In genomic region chr16:21281958-21282730, GRCm38 (mm10) we compare ENCODE assay signal across 18 mouse cellular contexts.
A peak's percentile ranks its signal among the peaks of the same experiment; 100 is the strongest.
DNase-seq lines count a peak whose midpoint lies in the region; ATAC-seq and TF ChIP-seq lines count a peak whose summit lies in the region.
"Had no signal": no experiment of that assay in that cellular context is flagged by ENCODE, and none has a peak within 500 bp of the region (broad histone marks: within the 10 kb centered on the region; RNA-seq: fewer than 3 reads in every experiment).

No protein-coding gene starts in this region.

- ATAC-seq in lung, postnatal 0 days = no peak
- no peak for ATAC-seq in embryonic facial prominence, embryonic 12.5 days (ENCODE audit: insufficient number of reproducible peaks, insufficient read depth, low FRiP score, low TSS enrichment)
- ATAC-seq in stomach, embryonic 15.5 days (ENCODE audit: insufficient read depth, low FRiP score, low read depth) = peak; percentile 45
- no peak for ATAC-seq in CD4-positive, CD25-positive, alpha-beta regulatory T cell, adult 4 months
- ATAC-seq: midbrain, embryonic 13.5 days had no signal

- no peaks in the 10 kb centered on the region for H3K36me3 ChIP-seq in lung, postnatal 0 days (ENCODE audit: insufficient read depth, low read length)
- H3K36me3 ChIP-seq in embryonic facial prominence, embryonic 12.5 days = no peaks in the 10 kb centered on the region
- H3K36me3 ChIP-seq in limb, embryonic 10.5 days = no peaks in the 10 kb centered on the region
- H3K36me3 ChIP-seq in stomach, embryonic 15.5 days = no peaks in the 10 kb centered on the region
- H3K36me3 ChIP-seq: midbrain, embryonic 13.5 days had no signal

- no peak overlapping the region for H3K4me3 ChIP-seq in lung, postnatal 0 days (ENCODE audit: low read depth, low read length)
- H3K4me3 ChIP-seq in embryonic facial prominence, embryonic 12.5 days = no peak overlapping the region
- peak overlapping the region; percentile 24 for H3K4me3 ChIP-seq in limb, embryonic 10.5 days
- no peak overlapping the region for H3K4me3 ChIP-seq in stomach, embryonic 15.5 days (replicated peaks)
- H3K4me3 ChIP-seq in layer of hippocampus, adult 2 months = no peak overlapping the region
- H3K4me3 ChIP-seq: erythroblast, embryonic 14.5 days; midbrain, embryonic 13.5 days had no signal

- no peaks in the 10 kb centered on the region for H3K27me3 ChIP-seq in lung, postnatal 0 days (replicated peaks; ENCODE audit: insufficient read depth, low read length)
- H3K27me3 ChIP-seq in embryonic facial prominence, embryonic 12.5 days = no peaks in the 10 kb centered on the region
- H3K27me3 ChIP-seq in limb, embryonic 10.5 days (ENCODE audit: low read depth, poor library complexity, severe bottlenecking) = 0 out of 2 replicates have a peak, but pooled peaks cover 10% of the 10 kb centered on the region
- H3K27me3 ChIP-seq in stomach, embryonic 15.5 days (replicated peaks) = no peaks in the 10 kb centered on the region
- H3K27me3 ChIP-seq: CH12.LX had no signal

- WGBS in lung, postnatal 0 days = 23% methylated on average over 13 of the region's 20 CpGs
- WGBS in embryonic facial prominence, embryonic 12.5 days = 17% methylated on average over 16 of the region's 20 CpGs
- 5% methylated on average over 16 of the region's 20 CpGs for WGBS in limb, embryonic 10.5 days
- 16% methylated on average over 15 of the region's 20 CpGs for WGBS in stomach, embryonic 15.5 days

- no peaks in the 10 kb centered on the region for H3K9me3 ChIP-seq in lung, postnatal 0 days (ENCODE audit: low read length)
- no peaks in the 10 kb centered on the region for H3K9me3 ChIP-seq in embryonic facial prominence, embryonic 12.5 days
- H3K9me3 ChIP-seq in limb, embryonic 10.5 days (replicated peaks) = no peaks in the 10 kb centered on the region; the same call in 1 of the 2 replicates
- H3K9me3 ChIP-seq in stomach, embryonic 15.5 days = no peaks in the 10 kb centered on the region
- H3K9me3 ChIP-seq: midbrain, embryonic 13.5 days had no signal

- no peak overlapping the region for H3K4me2 ChIP-seq in lung, postnatal 0 days (replicated peaks; ENCODE audit: low read depth, low read length)
- peak overlapping the region; percentile 14; the same call in 1 of the 2 replicates for H3K4me2 ChIP-seq in embryonic facial prominence, embryonic 12.5 days (replicated peaks)
- H3K4me2 ChIP-seq in stomach, embryonic 15.5 days = no peak overlapping the region
- H3K4me2 ChIP-seq: midbrain, embryonic 13.5 days had no signal

- no peak for TF ChIP-seq CTCF in lung, postnatal 0 days (IDR thresholded peaks at IDR 0.05)
- no peak for TF ChIP-seq CTCF in layer of hippocampus, adult 2 months (conservative IDR thresholded peaks at IDR 0.05)

- no peak for TF ChIP-seq EP300 in lung, postnatal 0 days (IDR thresholded peaks at IDR 0.05)

- no peak overlapping the region for H3K27ac ChIP-seq in lung, postnatal 0 days (ENCODE audit: low read length)
- H3K27ac ChIP-seq in embryonic facial prominence, embryonic 12.5 days = 0 out of 2 replicates have a peak overlapping the region, but pooled peaks have one; percentile 9
- H3K27ac ChIP-seq in limb, embryonic 10.5 days = peak overlapping the region; percentile 74; the same call in 1 of the 2 replicates
- no peak overlapping the region for H3K27ac ChIP-seq in stomach, embryonic 15.5 days
- no peak overlapping the region for H3K27ac ChIP-seq in layer of hippocampus, adult 2 months
- H3K27ac ChIP-seq: midbrain, embryonic 13.5 days had no signal

- no peak overlapping the region for H3K9ac ChIP-seq in lung, postnatal 0 days (replicated peaks; ENCODE audit: low read depth)
- H3K9ac ChIP-seq in embryonic facial prominence, embryonic 12.5 days = no peak overlapping the region
- no peak overlapping the region for H3K9ac ChIP-seq in stomach, embryonic 15.5 days
- H3K9ac ChIP-seq: midbrain, embryonic 13.5 days had no signal

- no peaks in the 10 kb centered on the region; the same call in 1 of the 2 replicates for H3K4me1 ChIP-seq in lung, postnatal 0 days (ENCODE audit: insufficient read depth, low read depth, low read length)
- peaks cover 29% of the 10 kb centered on the region for H3K4me1 ChIP-seq in embryonic facial prominence, embryonic 12.5 days
- peaks cover 85% of the 10 kb centered on the region for H3K4me1 ChIP-seq in limb, embryonic 10.5 days
- H3K4me1 ChIP-seq in stomach, embryonic 15.5 days = peaks cover 21% of the 10 kb centered on the region

- peak; percentile 51 for DNase-seq in lung, postnatal 0 days (ENCODE audit: low spot score)
- no peak for DNase-seq in lung, postnatal 4 days
- no peak for DNase-seq in limb, embryonic 10.5 days (ENCODE audit: low spot score)
- no peak for DNase-seq in layer of hippocampus, adult 2 months (ENCODE audit: low spot score in 2 of 2)
- DNase-seq: cerebellum, adult 2 months; heart, adult 18-20 months; kidney, adult 2 months; kidney, postnatal 4 days; layer of hippocampus, postnatal 36 days; liver; right cerebral cortex, adult 18-20 months; thymus, adult 2 months had no signal

Comparison
In these comparisons a context has a peak if more than half of its experiments do, and no peak if none do; other contexts are left out.
1. H3K27ac ChIP-seq: peak in embryonic facial prominence, embryonic 12.5 days (single experiment) and limb, embryonic 10.5 days (single experiment); none in lung, postnatal 0 days (single experiment), stomach, embryonic 15.5 days (single experiment) and layer of hippocampus, adult 2 months (single experiment).